Mouse (Mus musculus) heart, postnatal 0 days (tissue): ENCODE measurements around the gene Coq5.

Source experiments
- CTCF ChIP-seq: IDR thresholded peaks from 2 replicates; pipeline ENCODE4 v1.5.1; 2016; ENCODE audit warnings: antibody characterized with exemption, control low read depth, low read depth
- EP300 ChIP-seq: IDR thresholded peaks from 2 replicates; pipeline ENCODE4 v1.6.1; 2016; ENCODE audit warnings: antibody characterized with exemption, low read depth

DNA sequence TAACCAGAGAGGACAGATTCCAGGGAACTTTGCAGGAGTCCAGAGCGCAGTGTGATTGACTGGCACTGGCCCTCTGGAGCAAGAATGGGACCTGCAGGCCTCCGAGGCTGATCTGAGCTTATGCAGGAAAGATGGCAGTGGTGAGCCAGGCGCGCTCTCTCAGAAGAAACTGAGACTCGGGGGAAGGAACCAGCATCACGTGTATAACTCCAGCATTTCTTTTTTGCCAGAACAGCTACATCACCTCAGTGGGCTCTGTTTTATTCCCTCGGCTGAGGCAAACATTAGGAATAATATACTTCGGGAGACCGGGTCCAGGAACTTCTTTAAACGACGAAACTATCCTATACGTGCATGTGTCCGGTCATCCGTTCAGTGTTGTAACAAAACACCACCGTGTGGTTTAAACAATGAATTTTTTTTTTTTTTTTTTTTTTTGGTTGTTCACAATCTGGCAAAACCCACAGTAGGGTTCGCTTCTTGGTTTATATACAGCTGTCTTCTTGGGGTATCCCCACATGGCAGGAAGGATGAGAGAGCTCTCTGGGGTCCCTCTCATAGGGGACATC is 47.8 kb upstream of the Coq5 start:
- TF ChIP-seq CTCF (no peak), EP300 (no peak)
